Mouse (Mus musculus): Measurements from ENCODE around the gene Rufy1.
"Not testable (repeated sequence)": the region's sequence is repeated elsewhere in the genome, so short reads cannot be mapped to it uniquely, and the experiment has no call there.

Gene Rufy1

GRCm38 (mm10) chr11:50379023-50379752, 51.7 kb downstream of the Rufy1 start:
- no peak for DNase-seq (ENCODE audit: low spot score in 2 of 2)

- DNase-seq (ENCODE audit: low spot score in 2 of 2) = peak; percentile 55 to 76
Measured at GRCm38 (mm10) chr11:50377892-50378684, 52.8 kb downstream of the Rufy1 start.

GRCm38 (mm10) chr11:50376911-50377891, 53.7 kb downstream of the Rufy1 start, which contains the start of gene Hnrnph1:
Gene Hnrnph1, plus strand, starts transcription at chr11:50376990.
- DNase-seq (ENCODE audit: low spot score in 2 of 2) = peak; percentile 97 to 98

GRCm38 (mm10) chr11:50376156-50376790, 54.7 kb downstream of the Rufy1 start:
- DNase-seq (ENCODE audit: low spot score in 2 of 2) = no peak

GRCm38 (mm10) chr11:50375421-50375820, 55.5 kb downstream of the Rufy1 start:
- DNase-seq (ENCODE audit: low spot score in 2 of 2) = no peak

GRCm38 (mm10) chr11:50374286-50375015, 56.5 kb downstream of the Rufy1 start:
- no peak for DNase-seq (ENCODE audit: low spot score in 2 of 2)

- DNase-seq (ENCODE audit: low spot score in 2 of 2) = no peak
Measured at GRCm38 (mm10) chr11:50373621-50374020, 57.3 kb downstream of the Rufy1 start.

GRCm38 (mm10) chr11:50373086-50373485, 57.8 kb downstream of the Rufy1 start:
- DNase-seq (ENCODE audit: low spot score in 2 of 2) = no peak

- DNase-seq (ENCODE audit: low spot score in 2 of 2) = no peak
Measured at GRCm38 (mm10) chr11:50371911-50372310, 59.0 kb downstream of the Rufy1 start.

- no peak for DNase-seq (ENCODE audit: low spot score in 2 of 2)
Measured at GRCm38 (mm10) chr11:50371399-50371841, 59.5 kb downstream of the Rufy1 start.

- DNase-seq (ENCODE audit: low spot score in 2 of 2) = no peak
Measured at GRCm38 (mm10) chr11:50370969-50371368, 60.0 kb downstream of the Rufy1 start.

- no peak for DNase-seq (ENCODE audit: low spot score in 2 of 2)
Measured at GRCm38 (mm10) chr11:50369360-50369911, 61.5 kb downstream of the Rufy1 start.

- DNase-seq (ENCODE audit: low spot score in 2 of 2) = no peak
Measured at GRCm38 (mm10) chr11:50367531-50367930, 63.4 kb downstream of the Rufy1 start.

- DNase-seq (ENCODE audit: low spot score in 2 of 2) = no peak
Measured at GRCm38 (mm10) chr11:50365322-50365721, 65.6 kb downstream of the Rufy1 start.

- peak; percentile 48 to 67 for DNase-seq (ENCODE audit: low spot score in 2 of 2)
Measured at GRCm38 (mm10) chr11:50364548-50364947, 66.4 kb downstream of the Rufy1 start.

GRCm38 (mm10) chr11:50361282-50361681, 69.6 kb downstream of the Rufy1 start:
- DNase-seq (ENCODE audit: low spot score in 2 of 2) = not testable (repeated sequence)

- peak; percentile 49 to 64 for DNase-seq (ENCODE audit: low spot score in 2 of 2)
Measured at GRCm38 (mm10) chr11:50358950-50359861, 71.7 kb downstream of the Rufy1 start.

GRCm38 (mm10) chr11:50355395-50355794, 75.5 kb downstream of the Rufy1 start:
- DNase-seq (ENCODE audit: low spot score in 2 of 2) = no peak

GRCm38 (mm10) chr11:50354851-50355250, 76.1 kb downstream of the Rufy1 start:
- no peak for DNase-seq (ENCODE audit: low spot score in 2 of 2)
